Mouse (Mus musculus): ENCODE data around the gene Fgfr2. TPM values are rescaled to one million over a fixed set of nuclear protein-coding genes. Genes with fewer than 3 reads are reported as not detected.

Gene Fgfr2
- polyA plus RNA-seq, 1 experiment from 2014 or later, result 33.9 TPM

DNA sequence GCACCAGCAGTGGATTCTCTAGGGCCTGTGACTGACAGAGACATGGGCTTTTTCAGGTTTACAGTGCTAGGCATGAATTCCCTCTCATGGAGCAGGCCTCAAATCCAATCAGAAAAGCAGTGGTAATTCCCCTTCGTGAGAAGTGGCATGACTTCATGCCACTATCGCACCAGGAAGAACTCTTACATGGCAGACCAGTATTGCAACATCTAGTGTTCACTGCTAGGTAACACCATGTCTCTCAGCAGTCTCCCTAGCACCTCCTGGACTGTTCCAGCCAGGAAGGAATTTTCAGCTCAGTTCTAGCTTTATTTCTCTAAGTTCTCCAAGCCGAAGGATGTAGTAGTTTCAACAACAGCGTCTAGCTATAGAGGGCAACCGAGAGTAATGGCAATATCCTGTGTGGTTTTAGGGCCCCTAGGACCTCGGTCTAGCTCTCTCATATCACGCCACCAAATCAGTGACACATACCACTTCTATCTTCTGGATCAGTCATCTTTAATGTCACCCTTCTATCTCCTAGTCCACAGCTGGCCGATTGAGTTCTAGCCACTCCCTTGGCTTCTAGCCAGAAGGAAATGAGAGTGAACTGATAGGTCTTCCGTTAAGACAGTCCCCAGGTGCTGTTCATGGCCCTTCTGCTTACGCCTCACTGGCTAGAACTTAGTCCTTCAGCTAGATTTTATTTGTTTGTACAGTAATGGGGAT, 720.6 kb downstream of the Fgfr2 start:
- H3K4me3 ChIP-seq, result no peak overlapping the region
- ATAC-seq (ENCODE audit: low FRiP score), result no peak
- no peaks in the 10 kb centered on the region for H3K27me3 ChIP-seq
- H3K27ac ChIP-seq, result no peak overlapping the region
- H3K4me1 ChIP-seq (replicated peaks), result peaks cover 41% of the 10 kb centered on the region
- no peak overlapping the region for H3K9ac ChIP-seq
- no peaks in the 10 kb centered on the region for H3K9me3 ChIP-seq
- H3K36me3 ChIP-seq, result no peaks in the 10 kb centered on the region
- 79% methylated on average over 10 of the region's 10 CpGs for WGBS
- no peak overlapping the region for H3K4me2 ChIP-seq

DNA sequence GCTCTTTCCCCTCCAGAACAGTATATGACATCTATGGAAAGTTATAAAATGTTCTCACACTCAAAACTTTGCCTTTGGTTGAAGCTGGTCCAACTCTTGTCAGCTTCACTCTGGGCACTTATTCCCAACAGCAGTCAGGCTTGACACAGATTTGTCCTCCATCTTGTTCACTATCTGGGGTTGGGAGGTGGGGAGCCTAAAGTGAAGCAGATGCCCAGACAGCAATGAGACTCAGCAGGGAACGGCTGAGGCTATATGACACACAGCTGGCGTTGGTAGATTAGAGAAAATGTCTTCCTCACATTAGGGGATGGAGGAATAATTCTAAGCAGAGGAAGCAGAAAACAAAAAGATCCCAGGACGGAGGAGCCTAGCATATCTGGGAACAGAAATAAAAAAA, 724.7 kb downstream of the Fgfr2 start:
- H3K27ac ChIP-seq, result no peak overlapping the region
- no peaks in the 10 kb centered on the region for H3K9me3 ChIP-seq
- ATAC-seq (ENCODE audit: low FRiP score), result no peak
- no peaks in the 10 kb centered on the region for H3K27me3 ChIP-seq
- H3K36me3 ChIP-seq, result no peaks in the 10 kb centered on the region
- WGBS, result 59% methylated on average over 3 of the region's 3 CpGs
- H3K9ac ChIP-seq, result no peak overlapping the region
- H3K4me1 ChIP-seq (replicated peaks), result peaks cover 16% of the 10 kb centered on the region
- H3K4me2 ChIP-seq, result no peak overlapping the region
- H3K4me3 ChIP-seq, result no peak overlapping the region

DNA sequence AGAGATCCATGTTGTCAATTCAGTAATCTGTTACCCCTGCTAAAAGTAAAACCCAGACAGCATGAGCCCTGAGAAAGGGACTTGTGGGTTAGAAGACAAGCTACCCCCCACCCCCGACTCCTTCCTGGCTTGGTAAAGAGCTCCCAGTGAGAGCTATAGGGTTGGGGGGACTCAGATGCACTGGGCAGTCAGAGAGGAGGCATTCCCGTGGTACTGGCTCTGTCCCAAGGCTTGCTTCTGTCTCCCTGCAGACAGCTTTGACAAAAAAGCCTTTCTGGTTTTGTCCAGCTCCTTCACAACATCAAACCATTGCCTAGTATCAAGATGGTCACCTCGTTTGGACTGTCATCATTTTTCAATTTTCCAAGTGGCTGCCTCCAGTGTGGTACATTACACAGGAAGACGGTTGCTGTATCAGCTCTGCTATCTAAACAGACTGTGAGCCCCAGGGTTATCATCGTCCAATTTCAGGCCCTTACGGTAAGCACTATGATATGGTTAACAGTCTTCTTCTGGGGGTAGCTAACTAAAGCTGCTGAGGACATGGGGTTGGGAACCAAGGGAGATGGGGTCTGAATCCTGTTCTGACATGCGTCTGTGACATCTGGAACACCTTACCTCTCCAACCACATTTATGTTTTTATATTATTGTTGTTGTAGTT, 726.4 kb downstream of the Fgfr2 start:
- WGBS, result 64% methylated on average over 7 of the region's 7 CpGs
- no peak for ATAC-seq (ENCODE audit: low FRiP score)
- no peak overlapping the region for H3K27ac ChIP-seq
- no peaks in the 10 kb centered on the region for H3K27me3 ChIP-seq
- H3K9ac ChIP-seq, result no peak overlapping the region
- H3K9me3 ChIP-seq, result no peaks in the 10 kb centered on the region
- H3K4me2 ChIP-seq, result no peak overlapping the region
- no peaks in the 10 kb centered on the region for H3K36me3 ChIP-seq
- no peak overlapping the region for H3K4me3 ChIP-seq
- H3K4me1 ChIP-seq (replicated peaks), result peaks cover 7% of the 10 kb centered on the region; the same call in 1 of the 2 replicates

DNA sequence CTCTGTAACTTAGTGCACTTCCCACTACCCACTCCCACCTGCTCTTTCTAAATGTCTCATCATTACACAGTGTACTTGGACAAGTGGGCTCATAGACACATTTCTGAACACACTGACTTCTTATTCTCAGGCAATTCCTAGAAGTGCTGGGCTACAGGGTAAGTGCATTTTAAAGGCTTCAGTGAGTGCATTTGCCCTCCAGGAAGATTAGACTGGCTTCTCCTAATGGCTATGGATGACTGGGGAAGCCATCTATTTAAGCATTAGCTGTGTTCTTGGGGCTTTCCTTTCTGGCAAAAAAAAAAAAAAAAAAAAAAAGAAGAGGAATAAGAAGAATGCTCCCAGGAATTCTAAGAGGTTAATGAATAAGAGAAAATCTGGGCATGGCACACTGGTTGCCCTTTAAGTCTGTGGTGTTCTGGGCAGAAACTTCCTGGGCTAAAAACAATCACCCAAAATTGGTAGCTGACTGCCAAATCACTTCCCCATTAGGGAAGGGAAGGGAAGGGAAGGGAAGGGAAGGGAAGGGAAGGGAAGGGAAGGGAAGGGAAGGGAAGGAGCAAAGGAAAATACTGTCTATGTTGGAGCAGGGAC, 729.5 kb downstream of the Fgfr2 start:
- Histone ChIP-seq H3K9me3 (no peaks in the 10 kb centered on the region), H3K9ac (no peak overlapping the region), H3K4me3 (no peak overlapping the region)

DNA sequence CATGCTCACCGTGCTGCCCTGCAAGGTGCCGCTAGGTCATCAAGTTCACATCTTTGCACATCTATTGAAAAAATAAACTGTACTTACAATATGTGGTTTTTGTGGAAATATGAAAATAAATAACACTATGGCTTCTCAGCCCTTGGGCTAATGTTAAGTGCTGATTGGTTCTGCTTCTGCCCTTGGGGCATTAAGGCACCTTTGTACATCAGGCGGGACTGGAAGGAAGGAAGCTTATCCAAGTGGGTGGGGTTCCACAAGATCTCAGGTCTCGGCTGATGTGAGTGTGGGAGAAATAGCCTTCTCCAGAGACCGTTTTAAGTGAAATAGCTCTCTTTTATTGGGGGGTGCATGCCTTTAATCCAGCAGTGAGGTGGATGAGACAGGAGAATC, 730.1 kb downstream of the Fgfr2 start:
- H3K36me3 ChIP-seq, result no peaks in the 10 kb centered on the region
- no peak overlapping the region for H3K9ac ChIP-seq

More for the DNA sequence above, 729.5 kb downstream of the Fgfr2 start:
- H3K27ac ChIP-seq, result no peak overlapping the region
- H3K4me2 ChIP-seq, result no peak overlapping the region
- no peak for ATAC-seq (ENCODE audit: low FRiP score)
- H3K4me1 ChIP-seq (replicated peaks), result peaks cover 5% of the 10 kb centered on the region; the same call in 1 of the 2 replicates
- H3K27me3 ChIP-seq, result no peaks in the 10 kb centered on the region
- no peaks in the 10 kb centered on the region for H3K36me3 ChIP-seq

DNA sequence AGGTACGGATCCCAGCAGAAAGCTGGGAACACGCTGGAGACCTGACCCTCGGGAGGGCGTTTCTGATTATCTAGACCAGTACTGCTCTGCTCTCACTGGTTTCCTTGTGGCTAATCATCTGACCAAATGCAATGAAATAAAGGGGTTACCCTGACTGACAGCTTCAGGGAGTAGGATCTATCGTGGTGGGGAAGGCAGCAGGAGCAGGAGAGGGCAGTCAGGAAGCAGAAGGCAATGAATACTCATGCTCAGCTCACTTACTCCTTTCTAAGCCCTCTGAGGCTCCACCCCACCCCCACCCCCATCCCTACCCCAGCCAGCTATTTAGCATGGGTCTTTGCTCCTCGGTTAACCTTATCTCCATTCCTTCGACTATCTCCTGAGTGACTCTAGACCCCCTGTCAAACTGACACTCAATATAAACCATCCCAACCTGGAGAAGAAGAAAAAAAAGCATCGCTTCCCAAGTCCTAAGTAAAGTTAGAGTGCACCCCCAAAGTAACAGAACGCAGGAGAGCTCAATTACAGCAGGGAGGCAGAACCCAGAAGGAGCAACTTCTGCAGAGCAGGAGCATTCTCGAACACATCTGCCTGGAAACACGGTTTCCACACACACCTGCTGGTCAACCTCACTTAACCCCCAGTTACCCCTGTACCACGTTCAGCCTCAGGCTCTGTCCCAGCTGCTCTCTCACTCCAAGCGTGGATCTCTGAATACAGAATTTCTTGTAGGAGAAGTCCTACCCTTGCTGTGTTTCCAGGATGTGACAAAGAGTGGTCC, 730.7 kb downstream of the Fgfr2 start:
- H3K4me2 ChIP-seq, result no peak overlapping the region
- H3K4me3 ChIP-seq, result no peak overlapping the region
- H3K27ac ChIP-seq, result no peak overlapping the region
- no peaks in the 10 kb centered on the region; the same call in 1 of the 2 replicates for H3K4me1 ChIP-seq (replicated peaks)
- no peaks in the 10 kb centered on the region for H3K36me3 ChIP-seq
- H3K9ac ChIP-seq, result no peak overlapping the region
- H3K27me3 ChIP-seq, result no peaks in the 10 kb centered on the region
- WGBS, result 80% methylated on average over 13 of the region's 13 CpGs
- no peak for ATAC-seq (ENCODE audit: low FRiP score)
- H3K9me3 ChIP-seq, result no peaks in the 10 kb centered on the region

More for the DNA sequence above, 730.1 kb downstream of the Fgfr2 start:
- ATAC-seq (ENCODE audit: low FRiP score), result no peak
- no peak overlapping the region for H3K4me2 ChIP-seq
- no peaks in the 10 kb centered on the region for H3K9me3 ChIP-seq
- no peaks in the 10 kb centered on the region; the same call in 1 of the 2 replicates for H3K4me1 ChIP-seq (replicated peaks)
- WGBS, result 86% methylated on average over 5 of the region's 5 CpGs
- no peaks in the 10 kb centered on the region for H3K27me3 ChIP-seq
- H3K27ac ChIP-seq, result no peak overlapping the region
- no peak overlapping the region for H3K4me3 ChIP-seq

DNA sequence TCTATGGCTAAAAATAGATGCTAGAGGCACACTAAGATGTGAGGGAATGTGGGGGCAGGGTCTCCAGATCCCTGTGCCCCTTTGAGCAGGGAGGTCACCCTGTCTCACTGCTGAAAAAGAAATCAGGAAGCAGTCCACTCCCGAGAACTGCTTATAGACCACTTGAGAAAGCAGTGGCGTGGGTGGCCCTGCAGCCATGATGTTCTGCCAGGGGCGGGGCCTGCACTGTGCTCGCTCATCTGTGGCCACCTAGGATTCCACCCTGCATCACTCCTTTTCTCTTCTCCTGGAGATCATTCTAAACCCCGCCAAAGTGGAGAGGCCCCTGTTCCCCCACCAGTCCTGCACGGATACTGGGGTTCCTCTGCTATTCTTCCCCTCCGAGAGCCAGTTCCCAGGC, 733.7 kb downstream of the Fgfr2 start:
- no peak for ATAC-seq (ENCODE audit: low FRiP score)
- Histone ChIP-seq H3K4me1 (replicated peaks) (peaks cover 20% of the 10 kb centered on the region), H3K9me3 (no peaks in the 10 kb centered on the region), H3K36me3 (no peaks in the 10 kb centered on the region), H3K4me3 (no peak overlapping the region), H3K9ac (no peak overlapping the region), H3K27ac (no peak overlapping the region), H3K27me3 (no peaks in the 10 kb centered on the region), H3K4me2 (no peak overlapping the region)
- 70% methylated on average over 7 of the region's 7 CpGs for WGBS

DNA sequence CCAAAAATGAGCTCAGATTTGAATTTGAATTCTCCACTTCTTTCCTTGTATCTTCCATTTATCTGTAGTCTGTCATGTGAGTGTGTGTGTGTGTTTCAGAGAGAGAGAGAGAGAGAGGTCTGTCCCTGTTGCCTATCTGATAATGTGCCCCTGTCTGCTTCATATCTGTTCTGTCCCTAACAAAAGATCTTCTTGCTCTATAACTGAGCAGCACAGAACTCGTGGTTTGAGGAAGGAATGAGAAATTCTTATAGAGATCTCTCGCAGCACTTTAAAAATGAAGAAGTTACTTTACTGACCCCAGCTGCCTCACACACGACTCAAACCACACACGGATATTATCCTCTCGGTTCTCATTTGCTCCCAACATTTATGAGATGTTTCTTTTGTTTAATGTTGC, 735.6 kb downstream of the Fgfr2 start:
- WGBS, result 79% methylated on average over 5 of the region's 5 CpGs
- Histone ChIP-seq H3K27me3 (0 out of 2 replicates have a peak, but pooled peaks cover 6% of the 10 kb centered on the region), H3K4me2 (no peak overlapping the region), H3K36me3 (no peaks in the 10 kb centered on the region), H3K4me3 (no peak overlapping the region), H3K27ac (no peak overlapping the region), H3K4me1 (replicated peaks) (peaks cover 21% of the 10 kb centered on the region), H3K9ac (no peak overlapping the region), H3K9me3 (no peaks in the 10 kb centered on the region)
- no peak for ATAC-seq (ENCODE audit: low FRiP score)

DNA sequence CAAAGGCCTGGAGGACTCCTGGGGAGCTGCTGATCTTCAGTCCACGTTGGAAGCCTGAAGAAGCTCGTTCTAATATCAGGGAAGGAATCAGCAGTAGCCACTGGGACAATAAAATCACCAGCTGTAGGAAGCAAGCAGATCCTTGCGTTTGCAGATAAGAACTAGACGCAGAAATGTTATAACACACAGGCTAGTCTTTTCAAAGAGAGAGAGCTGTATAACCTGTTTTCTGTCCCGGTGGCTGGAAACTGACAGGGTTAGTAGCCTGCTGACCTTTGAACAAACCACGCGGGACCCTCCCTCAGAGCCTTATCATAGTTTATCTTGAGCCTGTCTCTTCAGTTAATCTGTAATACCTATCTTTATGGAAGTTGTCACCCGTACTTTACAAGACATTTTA, 736.8 kb downstream of the Fgfr2 start:
- Histone ChIP-seq H3K4me1 (replicated peaks) (peaks cover 21% of the 10 kb centered on the region), H3K9me3 (no peaks in the 10 kb centered on the region), H3K27me3 (0 out of 2 replicates have a peak, but pooled peaks cover 6% of the 10 kb centered on the region), H3K27ac (no peak overlapping the region), H3K9ac (no peak overlapping the region), H3K36me3 (no peaks in the 10 kb centered on the region), H3K4me2 (no peak overlapping the region), H3K4me3 (no peak overlapping the region)
- 46% methylated on average over 8 of the region's 8 CpGs for WGBS
- ATAC-seq (ENCODE audit: low FRiP score), result no peak

DNA sequence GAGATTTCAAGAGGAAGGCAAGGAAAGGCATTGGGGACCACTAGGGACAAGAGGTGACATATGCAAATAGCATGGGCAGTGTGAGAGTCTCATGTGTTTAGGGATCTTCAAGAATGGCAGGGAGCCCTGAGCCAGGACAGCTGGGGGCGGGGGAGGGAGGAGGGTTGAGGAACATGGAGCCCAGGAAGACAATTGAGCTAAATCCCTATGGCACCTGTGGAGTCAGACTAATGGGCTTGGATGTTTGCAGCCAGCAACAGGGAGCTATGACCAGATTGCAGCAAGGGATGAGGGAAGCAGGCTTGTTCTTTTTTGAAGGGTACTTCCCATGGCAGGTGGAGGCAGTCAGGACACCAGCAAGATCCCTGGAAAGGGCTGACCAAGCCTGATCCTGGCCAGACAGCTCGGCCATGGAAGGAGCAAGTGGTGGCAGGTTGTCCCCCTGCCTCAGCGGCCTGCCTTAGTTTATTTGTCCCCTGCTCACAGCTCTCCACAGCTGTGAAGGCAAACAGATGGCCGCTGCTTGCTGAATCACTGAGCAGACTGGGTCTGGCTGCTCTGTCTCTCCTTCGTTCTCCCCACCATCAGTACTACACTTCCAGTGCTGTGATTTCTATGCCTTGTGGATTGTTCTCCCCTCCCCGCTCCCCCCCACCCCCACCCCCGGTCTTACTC, 737.6 kb downstream of the Fgfr2 start:
- no peak overlapping the region for H3K9ac ChIP-seq
- H3K27ac ChIP-seq, result peak overlapping the region; percentile 31; the same call in 1 of the 2 replicates
- H3K4me3 ChIP-seq, result no peak overlapping the region
- peaks cover 21% of the 10 kb centered on the region for H3K4me1 ChIP-seq (replicated peaks)
- H3K9me3 ChIP-seq, result no peaks in the 10 kb centered on the region
- H3K4me2 ChIP-seq, result no peak overlapping the region
- 0 out of 2 replicates have a peak, but pooled peaks cover 6% of the 10 kb centered on the region for H3K27me3 ChIP-seq
- 0 out of 2 replicates have a peak, but pooled peaks have one; percentile 46 for ATAC-seq (ENCODE audit: low FRiP score)
- no peaks in the 10 kb centered on the region for H3K36me3 ChIP-seq
- WGBS, result 27% methylated on average over 7 of the region's 7 CpGs

DNA sequence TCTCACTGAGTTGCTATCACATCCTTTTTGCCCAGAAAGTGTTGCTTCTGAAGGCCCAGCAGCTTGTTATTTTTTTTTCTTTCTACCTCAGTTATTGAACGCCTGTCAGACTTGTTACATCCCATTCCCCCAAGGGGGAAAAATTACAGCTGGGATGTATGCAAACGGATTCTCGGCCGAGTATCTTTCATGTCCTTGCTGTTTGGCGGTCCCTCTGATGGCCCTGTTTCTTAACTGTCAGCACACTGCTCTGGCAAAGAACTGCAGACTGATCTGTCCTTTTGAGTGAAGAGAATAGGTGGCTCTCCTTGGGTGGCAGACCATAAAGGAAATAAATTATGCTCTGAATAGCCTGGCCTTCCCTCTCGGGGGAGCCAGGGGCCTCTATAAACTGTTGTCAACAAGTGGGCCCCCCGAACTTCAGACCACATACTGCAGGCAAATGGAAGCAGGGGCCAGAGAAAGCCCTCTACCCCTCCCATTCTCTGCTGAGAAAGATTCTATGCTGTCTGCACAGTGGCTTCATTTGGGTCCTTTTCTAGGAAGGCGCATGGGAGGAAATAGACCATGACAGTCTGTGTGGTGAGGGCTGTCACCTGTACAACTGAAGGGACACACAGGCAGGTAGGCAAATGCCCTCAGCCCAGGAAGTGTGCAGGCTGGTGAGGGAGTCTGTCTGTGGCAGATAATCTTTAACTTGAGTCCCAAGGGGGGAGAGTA, 738.3 kb downstream of the Fgfr2 start:
- no peak for ATAC-seq (ENCODE audit: low FRiP score)
- Histone ChIP-seq H3K36me3 (no peaks in the 10 kb centered on the region), H3K9me3 (no peaks in the 10 kb centered on the region), H3K9ac (no peak overlapping the region), H3K4me2 (no peak overlapping the region; the same call in 1 of the 2 replicates), H3K4me1 (replicated peaks) (peaks cover 21% of the 10 kb centered on the region), H3K4me3 (no peak overlapping the region), H3K27ac (peak overlapping the region; percentile 19), H3K27me3 (0 out of 2 replicates have a peak, but pooled peaks cover 6% of the 10 kb centered on the region)
- 8% methylated on average over 8 of the region's 8 CpGs for WGBS
